Mouse (Mus musculus) activated CD4-positive, CD25-positive, alpha-beta regulatory T cell, adult 4 months (primary cell): ENCODE measurements around the gene Mon1a. TPM values are rescaled to one million over a fixed set of nuclear protein-coding genes. Genes with fewer than 3 reads are reported as not detected.

Experiments
- ATAC-seq: one replicate; pipeline ENCODE4 v1.8.0; 2017
- polyA plus RNA-seq, 2 experiments: library from polyadenylated mRNA; unstranded; fragments of 100-300 nt; shearing (Covaris generic); gene quantifications; one replicate each; pipeline ENCODE4 v1.2.1; 2017

Gene Mon1a
- polyA plus RNA-seq, 2 experiments from 2014 or later: 11.3 to 12.9 TPM

GRCm38 (mm10) chr9:107949922-107950235 lies 61.9 kb downstream of the Mon1a start, which contains the start of gene Traip:
Gene Traip (plus strand): TSS chr9:107950136.
- ATAC-seq: no peak

GRCm38 (mm10) chr9:107950460-107951355 lies 62.8 kb downstream of the Mon1a start:
- ATAC-seq: peak; percentile 95

Other genes with a start within 250 kb of the Mon1a start
- gene Slc38a3, start 218.6 kb upstream of the Mon1a start, polyA plus RNA-seq: not detected
- gene Gnat1, start 208.4 kb upstream of the Mon1a start, polyA plus RNA-seq: 1 to 10 TPM in 1 of 2 experiments, not detected in 1; 1.1 TPM
- gene Sema3f, start 177.7 kb upstream of the Mon1a start, polyA plus RNA-seq: not detected
- 100 to 1,000 TPM; 299 to 310 TPM for gene Rbm5, start 117.2 kb upstream of the Mon1a start, polyA plus RNA-seq
- 10 to 100 TPM; 76.4 to 81.0 TPM for gene Rbm6, start 14.9 kb upstream of the Mon1a start, polyA plus RNA-seq
- gene Mst1r, start 18.7 kb downstream of the Mon1a start, polyA plus RNA-seq: not detected
- not detected for gene Actl11, start 40.3 kb downstream of the Mon1a start, polyA plus RNA-seq
- not detected for gene Camkv, start 47.5 kb downstream of the Mon1a start, polyA plus RNA-seq
- gene Traip, start 62.0 kb downstream of the Mon1a start, polyA plus RNA-seq: 1 to 10 TPM; 5.0 to 8.2 TPM
- gene Uba7, start 87.4 kb downstream of the Mon1a start, polyA plus RNA-seq: 100 to 1,000 TPM; 132 to 138 TPM
- gene Gm20661, start 94.9 kb downstream of the Mon1a start, polyA plus RNA-seq: not detected
- under 1 TPM; 0.33 to 0.51 TPM for gene Inka1, start 97.7 kb downstream of the Mon1a start, polyA plus RNA-seq
- 1 to 10 TPM in 1 of 2 experiments, under 1 TPM in 1; 0.93 to 2.5 TPM for gene Cdhr4, start 104.3 kb downstream of the Mon1a start, polyA plus RNA-seq
- gene Gm20662, start 108.2 kb downstream of the Mon1a start, polyA plus RNA-seq: not detected
- gene Ip6k1, start 114.3 kb downstream of the Mon1a start, polyA plus RNA-seq: 10 to 100 TPM; 36.7 to 47.6 TPM
- 10 to 100 TPM; 12.9 to 22.2 TPM for gene Gmppb, start 161.1 kb downstream of the Mon1a start, polyA plus RNA-seq
- gene Amigo3, start 165.0 kb downstream of the Mon1a start, polyA plus RNA-seq: 1 to 10 TPM; 1.3 to 3.3 TPM
- under 1 TPM; 0.40 to 0.48 TPM for gene Mst1, start 192.3 kb downstream of the Mon1a start, polyA plus RNA-seq
- gene Rnf123, start 195.2 kb downstream of the Mon1a start, polyA plus RNA-seq: 10 to 100 TPM; 49.9 to 75.8 TPM
- 10 to 100 TPM; 39.4 to 45.0 TPM for gene Apeh, start 206.5 kb downstream of the Mon1a start, polyA plus RNA-seq